Mouse (Mus musculus) heart, adult 2 months (tissue): ENCODE data around the gene Ubn1.

ENCODE experiments used
- CTCF ChIP-seq: fragments of 200-600 bp; IDR thresholded peaks from 2 replicates; pipeline ENCODE4 v1.8.1; 2022; ENCODE audit warnings: antibody characterized with exemption, mild to moderate bottlenecking, moderate library complexity
- EP300 ChIP-seq: fragments of 200-500 bp; IDR thresholded peaks from 2 replicates; pipeline ENCODE4 v1.6.1; 2011; ENCODE audit warnings: low read depth, low read length, control low read depth; ENCODE audit not compliant: insufficient read depth
- POLR2A ChIP-seq: fragments of 200-500 bp; IDR thresholded peaks from 2 replicates; pipeline ENCODE4 v1.6.1; 2011; ENCODE audit warnings: mild to moderate bottlenecking, low read depth, low read length, control low read depth; ENCODE audit not compliant: insufficient read depth

GRCm38 (mm10) chr16:5111021-5111420, 61.2 kb downstream of the Ubn1 start:
- TF ChIP-seq CTCF (no peak), EP300 (no peak), POLR2A (no peak)
